Mouse (Mus musculus): ENCODE measurements around the gene Nrcam. TPM values are rescaled to one million over a fixed set of nuclear protein-coding genes. Genes with fewer than 3 reads are reported as not detected.

The Nrcam gene
- polyA plus RNA-seq, 1 experiment from 2014 or later: 1.1 TPM

- WGBS: 70% methylated on average over 5 of the region's 5 CpGs
Observed at GRCm38 (mm10) chr12:44501807-44502487, 173.3 kb downstream of the Nrcam start.

GRCm38 (mm10) chr12:44503737-44504136 lies 175.1 kb downstream of the Nrcam start:
- no peak overlapping the region for H3K4me3 ChIP-seq (ENCODE audit: low read depth, low read length)
- no peak for TF ChIP-seq CTCF (IDR thresholded peaks at IDR 0.05; ENCODE audit: low read depth)
- WGBS: 84% methylated on average over 4 of the region's 4 CpGs
- H3K9me3 ChIP-seq (ENCODE audit: control insufficient read depth): no peaks in the 10 kb centered on the region
- H3K9ac ChIP-seq (ENCODE audit: low read depth, low read length): no peak overlapping the region
- no peak for ATAC-seq
- no peak overlapping the region for H3K4me2 ChIP-seq (replicated peaks; ENCODE audit: low read depth)
- H3K27me3 ChIP-seq (replicated peaks; ENCODE audit: control insufficient read depth, insufficient read depth, low read length): no peaks in the 10 kb centered on the region
- no peaks in the 10 kb centered on the region for H3K4me1 ChIP-seq (replicated peaks; ENCODE audit: control insufficient read depth, insufficient read depth, low read length)
- no peaks in the 10 kb centered on the region for H3K36me3 ChIP-seq (ENCODE audit: control insufficient read depth, insufficient read depth)
- H3K27ac ChIP-seq (ENCODE audit: low read depth, low read length): no peak overlapping the region

More at GRCm38 (mm10) chr12:44501807-44502487, 173.3 kb downstream of the Nrcam start:
- no peaks in the 10 kb centered on the region for H3K36me3 ChIP-seq (ENCODE audit: control insufficient read depth, insufficient read depth)
- no peak for TF ChIP-seq CTCF (IDR thresholded peaks at IDR 0.05; ENCODE audit: low read depth)
- H3K4me3 ChIP-seq (ENCODE audit: low read depth, low read length): no peak overlapping the region
- no peaks in the 10 kb centered on the region for H3K27me3 ChIP-seq (replicated peaks; ENCODE audit: control insufficient read depth, insufficient read depth, low read length)
- H3K9me3 ChIP-seq (ENCODE audit: control insufficient read depth): no peaks in the 10 kb centered on the region
- ATAC-seq: no peak
- no peaks in the 10 kb centered on the region for H3K4me1 ChIP-seq (replicated peaks; ENCODE audit: control insufficient read depth, insufficient read depth, low read length)
- no peak overlapping the region for H3K9ac ChIP-seq (ENCODE audit: low read depth, low read length)
- no peak overlapping the region for H3K27ac ChIP-seq (ENCODE audit: low read depth, low read length)
- no peak overlapping the region for H3K4me2 ChIP-seq (replicated peaks; ENCODE audit: low read depth)

DNA sequence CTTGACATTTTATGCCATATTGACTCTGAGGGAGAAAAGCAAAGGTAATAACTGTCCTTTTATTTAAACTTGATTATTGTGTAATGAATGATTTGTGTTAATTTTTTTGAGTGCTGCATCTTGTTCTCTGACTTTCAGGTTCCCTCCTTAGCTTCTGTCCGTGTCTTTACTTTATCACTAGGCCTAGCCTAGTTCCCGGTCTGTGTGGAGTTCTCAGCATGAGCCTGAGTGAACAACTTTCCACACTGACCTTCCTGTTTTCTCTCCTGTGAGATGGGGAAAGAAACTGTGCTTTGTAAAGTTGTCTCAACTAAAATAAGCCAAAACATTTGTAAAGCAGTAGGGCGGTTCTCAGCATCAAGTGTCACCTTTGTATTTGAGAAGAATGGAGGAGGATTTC lies 179.9 kb downstream of the Nrcam start:
- H3K36me3 ChIP-seq (ENCODE audit: control insufficient read depth, insufficient read depth): no peaks in the 10 kb centered on the region
- no peaks in the 10 kb centered on the region for H3K9me3 ChIP-seq (ENCODE audit: control insufficient read depth)
- TF ChIP-seq CTCF (IDR thresholded peaks at IDR 0.05; ENCODE audit: low read depth): no peak
- H3K4me2 ChIP-seq (replicated peaks; ENCODE audit: low read depth): no peak overlapping the region
- WGBS: 80% methylated on average over 3 of the region's 3 CpGs
- H3K4me3 ChIP-seq (ENCODE audit: low read depth, low read length): no peak overlapping the region
- no peaks in the 10 kb centered on the region for H3K27me3 ChIP-seq (replicated peaks; ENCODE audit: control insufficient read depth, insufficient read depth, low read length)
- H3K9ac ChIP-seq (ENCODE audit: low read depth, low read length): no peak overlapping the region
- ATAC-seq: no peak
- H3K4me1 ChIP-seq (replicated peaks; ENCODE audit: control insufficient read depth, insufficient read depth, low read length): no peaks in the 10 kb centered on the region
- no peak overlapping the region for H3K27ac ChIP-seq (ENCODE audit: low read depth, low read length)

DNA sequence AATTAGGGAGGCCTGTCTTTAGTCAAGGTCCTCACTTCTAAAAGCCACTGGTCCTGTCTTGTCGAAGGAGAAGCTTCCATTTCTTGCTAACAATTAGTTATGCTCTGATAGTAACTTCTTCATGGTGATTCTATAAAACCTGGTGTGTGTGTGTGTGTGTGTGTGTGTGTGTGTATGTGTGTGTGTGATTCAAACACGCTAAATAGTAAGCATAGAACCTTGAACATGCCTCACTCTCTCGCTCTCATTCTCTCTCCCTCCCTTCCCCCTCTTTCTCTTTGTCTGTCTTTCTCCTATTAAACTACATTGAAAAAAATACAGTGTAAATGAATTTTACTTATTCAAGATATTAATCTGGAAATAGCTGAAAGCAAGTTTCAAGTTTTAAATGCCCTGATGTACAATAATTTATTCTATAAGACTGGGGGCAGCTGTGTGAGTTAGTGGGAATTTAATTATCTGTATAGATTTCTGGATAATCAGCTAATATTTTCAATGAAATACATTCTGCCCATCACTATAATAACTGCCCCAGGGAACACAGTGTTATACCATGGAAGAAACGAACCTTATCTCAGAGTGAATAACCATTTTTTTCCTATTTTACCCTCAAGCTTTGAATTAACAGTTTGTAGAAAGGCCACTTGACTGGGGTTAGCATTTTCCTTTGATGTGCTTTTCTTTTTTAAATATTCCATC lies 180.9 kb downstream of the Nrcam start:
- Histone ChIP-seq H3K9ac (ENCODE audit: low read depth, low read length) (no peak overlapping the region), H3K36me3 (ENCODE audit: control insufficient read depth, insufficient read depth) (no peaks in the 10 kb centered on the region), H3K27ac (ENCODE audit: low read depth, low read length) (no peak overlapping the region), H3K4me3 (ENCODE audit: low read depth, low read length) (no peak overlapping the region), H3K4me1 (replicated peaks; ENCODE audit: control insufficient read depth, insufficient read depth, low read length) (no peaks in the 10 kb centered on the region), H3K27me3 (replicated peaks; ENCODE audit: control insufficient read depth, insufficient read depth, low read length) (no peaks in the 10 kb centered on the region), H3K9me3 (ENCODE audit: control insufficient read depth) (no peaks in the 10 kb centered on the region), H3K4me2 (replicated peaks; ENCODE audit: low read depth) (no peak overlapping the region)
- no peak for TF ChIP-seq CTCF (IDR thresholded peaks at IDR 0.05; ENCODE audit: low read depth)
- 77% methylated on average over 4 of the region's 4 CpGs for WGBS
- ATAC-seq: no peak

DNA sequence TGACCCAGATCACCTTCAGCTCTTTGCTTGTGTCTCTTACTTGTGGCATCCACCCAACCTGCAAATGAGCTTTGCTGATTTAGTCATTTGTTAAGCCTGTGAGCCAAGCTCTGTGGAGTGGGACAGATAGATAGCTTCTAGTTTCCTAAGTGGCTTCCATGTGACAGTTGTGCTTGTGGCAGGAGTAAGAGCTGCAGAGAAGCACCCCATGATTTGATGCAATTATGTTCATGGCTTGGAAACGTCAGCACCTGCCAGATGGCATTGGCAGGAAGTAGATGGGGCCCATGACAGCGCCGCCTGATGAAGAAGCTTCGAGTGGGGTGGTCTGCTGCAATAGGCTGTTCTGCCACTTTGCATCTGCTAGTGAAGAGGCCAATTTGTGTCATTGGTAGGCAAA lies 186.4 kb downstream of the Nrcam start:
- 62% methylated on average over 4 of the region's 4 CpGs for WGBS
- Histone ChIP-seq H3K4me3 (ENCODE audit: low read depth, low read length) (no peak overlapping the region), H3K4me2 (replicated peaks; ENCODE audit: low read depth) (no peak overlapping the region), H3K9ac (ENCODE audit: low read depth, low read length) (no peak overlapping the region), H3K9me3 (ENCODE audit: control insufficient read depth) (no peaks in the 10 kb centered on the region), H3K27me3 (replicated peaks; ENCODE audit: control insufficient read depth, insufficient read depth, low read length) (no peaks in the 10 kb centered on the region), H3K27ac (ENCODE audit: low read depth, low read length) (no peak overlapping the region), H3K4me1 (replicated peaks; ENCODE audit: control insufficient read depth, insufficient read depth, low read length) (no peaks in the 10 kb centered on the region), H3K36me3 (ENCODE audit: control insufficient read depth, insufficient read depth) (no peaks in the 10 kb centered on the region)
- no peak for TF ChIP-seq CTCF (IDR thresholded peaks at IDR 0.05; ENCODE audit: low read depth)
- no peak for ATAC-seq

DNA sequence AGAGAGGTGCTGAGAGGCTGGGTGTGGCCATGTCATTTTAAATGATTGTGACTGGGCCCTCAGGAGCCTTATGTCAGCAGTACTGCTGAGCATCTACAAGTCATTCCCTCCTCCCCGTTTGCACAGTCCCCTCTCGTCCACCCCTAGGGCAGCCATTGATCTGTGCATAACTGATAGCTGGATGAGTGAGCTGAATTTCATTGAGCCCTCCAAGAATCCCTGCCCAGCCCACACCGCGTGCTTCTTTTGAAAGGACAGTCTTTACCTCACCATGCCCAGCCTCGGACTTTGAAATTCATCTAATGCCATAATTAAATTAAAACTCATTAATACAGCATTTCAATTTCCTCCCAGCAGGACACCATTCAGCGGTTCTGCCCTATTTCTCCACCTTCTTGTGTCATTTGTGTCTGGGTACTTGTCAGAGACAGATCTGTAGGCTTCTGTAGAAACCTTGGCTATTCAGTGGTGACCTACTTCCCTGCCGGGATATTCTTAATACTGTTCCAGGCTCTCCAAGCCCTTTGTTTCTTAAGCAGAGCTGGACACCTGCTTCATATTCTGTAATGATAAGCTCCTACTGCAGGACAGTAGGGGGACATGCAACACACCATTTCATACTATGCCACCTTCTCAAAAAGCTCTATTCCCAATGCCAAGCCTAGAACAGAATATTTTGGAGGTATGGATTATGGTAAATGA lies 190.9 kb downstream of the Nrcam start:
- H3K9me3 ChIP-seq (ENCODE audit: control insufficient read depth): no peaks in the 10 kb centered on the region
- H3K36me3 ChIP-seq (ENCODE audit: control insufficient read depth, insufficient read depth): no peaks in the 10 kb centered on the region
- H3K4me1 ChIP-seq (replicated peaks; ENCODE audit: control insufficient read depth, insufficient read depth, low read length): no peaks in the 10 kb centered on the region
- WGBS: 56% methylated on average over 7 of the region's 7 CpGs
- no peaks in the 10 kb centered on the region for H3K27me3 ChIP-seq (replicated peaks; ENCODE audit: control insufficient read depth, insufficient read depth, low read length)
- no peak overlapping the region for H3K27ac ChIP-seq (ENCODE audit: low read depth, low read length)
- no peak overlapping the region for H3K9ac ChIP-seq (ENCODE audit: low read depth, low read length)
- no peak for TF ChIP-seq CTCF (IDR thresholded peaks at IDR 0.05; ENCODE audit: low read depth)
- H3K4me3 ChIP-seq (ENCODE audit: low read depth, low read length): no peak overlapping the region
- no peak for ATAC-seq
- no peak overlapping the region for H3K4me2 ChIP-seq (replicated peaks; ENCODE audit: low read depth)
